Mouse (Mus musculus) embryonic fibroblast, embryonic 13.5 days (primary cell): Measurements from ENCODE around the gene Cilp2.

Experiments used
- CTCF ChIP-seq: IDR thresholded peaks from 2 replicates; pipeline ENCODE4 v1.5.1; 2011; ENCODE audit warnings: mild to moderate bottlenecking, control low read depth, low read length, moderate library complexity, borderline replicate concordance; ENCODE audit not compliant: insufficient read depth
- POLR2A ChIP-seq: IDR thresholded peaks from 2 replicates; pipeline ENCODE4 v1.6.1; 2011; ENCODE audit warnings: low read depth, mild to moderate bottlenecking, control low read depth, low read length, moderate library complexity

DNA sequence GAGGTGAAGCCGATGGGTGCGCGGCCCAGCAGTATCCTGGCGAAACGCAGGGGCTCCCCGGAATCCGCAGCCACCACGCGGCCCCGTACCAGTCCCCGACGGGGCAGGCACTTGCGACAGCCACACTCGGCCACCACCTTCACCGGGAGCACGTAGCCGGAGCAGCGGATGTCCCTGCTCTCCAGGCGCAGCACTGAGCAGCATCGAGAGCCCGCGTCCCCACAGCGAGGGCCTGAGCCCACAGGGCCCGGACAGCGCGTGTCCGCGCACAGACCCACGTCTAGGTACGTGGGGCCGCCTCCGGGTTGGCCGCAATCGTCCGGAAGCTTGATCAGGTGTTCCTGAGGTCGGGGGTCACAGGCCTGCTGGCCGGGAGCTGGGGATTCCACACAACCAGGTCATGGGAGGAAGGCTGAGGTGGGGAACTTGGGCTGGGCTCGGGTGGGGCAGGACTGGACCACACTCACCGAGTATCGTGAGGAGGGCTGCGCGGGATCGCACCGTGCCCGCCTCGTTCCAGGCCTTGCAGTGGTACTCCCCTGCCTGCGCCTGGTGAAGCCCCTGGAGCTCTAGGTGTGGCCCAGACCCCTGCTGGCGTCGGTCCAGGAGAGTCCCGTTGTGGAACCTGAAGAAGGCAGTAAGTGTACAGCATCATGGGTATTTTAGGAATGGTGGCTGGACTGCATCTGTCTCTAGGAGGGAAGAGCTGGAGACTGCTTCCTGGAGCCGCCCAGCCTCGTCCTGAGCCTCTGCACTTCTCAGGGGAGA, 4.5 kb downstream of the Cilp2 start:
- TF ChIP-seq CTCF (no peak), POLR2A (no peak)
